Mouse (Mus musculus) CH12.LX (cell line): ENCODE results near the gene Ano1. TPM values are rescaled to one million over a fixed set of nuclear protein-coding genes. Genes with fewer than 3 reads are reported as not detected.

Experiments
- DNase-seq: peaks from one replicate; pipeline ENCODE4 v3.0.0-alpha.2; 2013; ENCODE audit errors: extremely low read depth
- H3K27ac ChIP-seq: 2 replicates; pipeline ENCODE4 v1.5.1; 2012; ENCODE audit warnings: low read depth, mild to moderate bottlenecking, control low read depth, moderate library complexity; ENCODE audit not compliant: insufficient read depth
- H3K27me3 ChIP-seq: replicated peaks from 2 replicates; pipeline ENCODE3; 2012; ENCODE audit warnings: inconsistent platforms
- H3K36me3 ChIP-seq, 2 experiments: replicated peaks in 1 of 2; 2 replicates each; pipeline versions ENCODE3 to v1.6.1; 2012; ENCODE audit warnings: inconsistent platforms in 1 of 2, low read length in 1 of 2, mild to moderate bottlenecking in 1 of 2, mixed read lengths in 1 of 2, moderate library complexity in 1 of 2; ENCODE audit not compliant: control insufficient read depth in 1 of 2, insufficient read depth in 1 of 2
- H3K4me1 ChIP-seq, 2 experiments: 2 replicates each; pipeline ENCODE4 v1.6.1; 2012; ENCODE audit warnings: inconsistent platforms in 1 of 2, moderate library complexity in 1 of 2; ENCODE audit not compliant: insufficient read depth in 2 of 2, control insufficient read depth in 1 of 2
- H3K4me2 ChIP-seq: 2 replicates; pipeline ENCODE4 v1.6.1; 2012; ENCODE audit warnings: low read depth, mild to moderate bottlenecking, control low read depth; ENCODE audit not compliant: poor library complexity, insufficient read depth, severe bottlenecking
- H3K4me3 ChIP-seq, 3 experiments: fragments of 150-350 bp in 1 of 3; sonication (generic) in 1 of 3; replicated peaks in 1 of 3; 2 replicates each; pipeline versions ENCODE3 to v1.5.1; 2011 to 2012; ENCODE audit warnings: low read depth in 2 of 3, low read length in 2 of 3, mild to moderate bottlenecking in 2 of 3, moderate library complexity in 2 of 3, control low read depth in 1 of 3, improper control_type of control experiment in 1 of 3, inconsistent platforms in 1 of 3, mixed read lengths in 1 of 3; ENCODE audit not compliant: poor library complexity in 1 of 3
- H3K79me2 ChIP-seq: replicated peaks from 2 replicates; pipeline ENCODE4 v1.6.1; 2012; ENCODE audit warnings: mild to moderate bottlenecking, moderate library complexity; ENCODE audit not compliant: control insufficient read depth, poor library complexity, insufficient read depth, severe bottlenecking; ENCODE audit errors: extremely low read depth
- H3K9ac ChIP-seq: 2 replicates; pipeline ENCODE4 v1.6.1; 2012; ENCODE audit warnings: low read depth, mild to moderate bottlenecking, control low read depth, moderate library complexity; ENCODE audit not compliant: insufficient read depth
- H3K9me3 ChIP-seq: replicated peaks from 2 replicates; pipeline ENCODE3; 2012; ENCODE audit warnings: low read length, inconsistent platforms, mixed read lengths
- BHLHE40 ChIP-seq: IDR thresholded peaks from 2 replicates; pipeline ENCODE4 v1.6.1; 2011; ENCODE audit warnings: mild to moderate bottlenecking, low read depth, low read length, improper control_type of control experiment
- CHD2 ChIP-seq: IDR thresholded peaks from 2 replicates; pipeline ENCODE4 v1.6.1; 2011; ENCODE audit warnings: low read length, improper control_type of control experiment
- E2F4 ChIP-seq: IDR thresholded peaks from 2 replicates; pipeline ENCODE4 v1.6.1; 2011; ENCODE audit warnings: low read depth, low read length, improper control_type of control experiment; ENCODE audit not compliant: insufficient replicate concordance
- ETS1 ChIP-seq: conservative IDR thresholded peaks from 2 replicates; pipeline ENCODE4 v1.6.1; 2012; ENCODE audit warnings: low read depth, mild to moderate bottlenecking, inconsistent platforms, low read length, improper control_type of control experiment, moderate library complexity
- HCFC1 ChIP-seq: IDR thresholded peaks from 2 replicates; pipeline ENCODE4 v1.6.1; 2012; ENCODE audit warnings: low read depth, mild to moderate bottlenecking, inconsistent platforms, low read length, improper control_type of control experiment
- IRF4 ChIP-seq: IDR thresholded peaks from 2 replicates; pipeline ENCODE4 v1.6.1; 2014; ENCODE audit warnings: low read depth, mild to moderate bottlenecking, inconsistent platforms, low read length, improper control_type of control experiment
- JUN ChIP-seq: IDR thresholded peaks from 2 replicates; pipeline ENCODE4 v1.6.1; 2011; ENCODE audit warnings: low read depth, mild to moderate bottlenecking, low read length, improper control_type of control experiment, moderate library complexity; ENCODE audit not compliant: insufficient read depth
- KAT2A ChIP-seq: IDR thresholded peaks from 2 replicates; pipeline ENCODE4 v1.6.1; 2012; ENCODE audit warnings: low read length, improper control_type of control experiment, inconsistent platforms; ENCODE audit not compliant: insufficient replicate concordance
- POLR2A ChIP-seq: IDR thresholded peaks from 2 replicates; pipeline ENCODE4 v1.6.1; 2011; ENCODE audit warnings: low read depth, mild to moderate bottlenecking, improper control_type of control experiment, low read length
- RAD21 ChIP-seq: IDR thresholded peaks from 2 replicates; pipeline ENCODE4 v1.6.1; 2011; ENCODE audit warnings: low read depth, mild to moderate bottlenecking, low read length, improper control_type of control experiment, moderate library complexity
- SIN3A ChIP-seq: IDR thresholded peaks from 2 replicates; pipeline ENCODE4 v1.6.1; 2012; ENCODE audit warnings: low read length, improper control_type of control experiment, inconsistent platforms
- SMC3 ChIP-seq: IDR thresholded peaks from 2 replicates; pipeline ENCODE4 v1.6.1; 2011; ENCODE audit warnings: low read depth, low read length, improper control_type of control experiment
- TCF12 ChIP-seq: IDR thresholded peaks from 2 replicates; pipeline ENCODE4 v1.6.1; 2014; ENCODE audit warnings: low read depth, mild to moderate bottlenecking, inconsistent platforms, low read length, improper control_type of control experiment
- USF2 ChIP-seq: conservative IDR thresholded peaks from 2 replicates; pipeline ENCODE4 v1.6.1; 2011; ENCODE audit warnings: low read depth, low read length, improper control_type of control experiment
- ZC3H11A ChIP-seq: IDR thresholded peaks from 2 replicates; pipeline ENCODE4 v1.6.1; 2012; ENCODE audit warnings: low read depth, mild to moderate bottlenecking, inconsistent platforms, low read length, improper control_type of control experiment
- ZNF384 ChIP-seq: IDR thresholded peaks from 2 replicates; pipeline ENCODE4 v1.6.1; 2012; ENCODE audit warnings: low read depth, low read length, improper control_type of control experiment, inconsistent platforms
- dilution Hi-C: fragments of 300-500 bp; cut with MboI; formaldehyde crosslinking; loops from 2 replicates; pipeline ENCODE4 v1.14.3; 2020; ENCODE audit warnings: low sequenced_read_pairs; ENCODE audit not compliant: extremely low pct_unique_long_range_greater_than_20kb, extremely low pct_ligation_motif_present
- in situ Hi-C: fragments of 300-500 bp; cut with MboI; formaldehyde crosslinking; loops from 3 replicates; pipeline ENCODE4 v1.14.3; 2019; ENCODE audit warnings: low sequenced_read_pairs, low pct_ligation_motif_present, low pct_unique_long_range_greater_than_20kb, mixed read lengths
- polyA plus RNA-seq: library from polyadenylated mRNA; unstranded; fragments of >175 nt; gene quantifications from 2 replicates; pipeline ENCODE4 v1.2.1, GENCODE M21; 2012; ENCODE audit warnings: low read depth; ENCODE audit not compliant: insufficient read length
- total RNA-seq, 2 experiments: library from RNA; depleted of rRNA; stranded (reverse); fragments of 300-350 nt in 1 of 2; fragments of >200 nt in 1 of 2; gene quantifications; 2 replicates each; pipeline ENCODE4 v1.2.3; 2012 to 2014

Ano1 gene
- total and polyA plus RNA-seq, 3 experiments = not detected

GRCm38 (mm10) chr7:144760228-144760627 is 8.5 kb upstream of the Ano1 start:
- H3K4me1 ChIP-seq = no peaks in the 10 kb centered on the region
- H3K36me3 ChIP-seq = no peaks in the 10 kb centered on the region
- no peak for DNase-seq
- no peaks in the 10 kb centered on the region for H3K79me2 ChIP-seq
- H3K4me3 ChIP-seq = no peak overlapping the region
- H3K9me3 ChIP-seq = peaks cover 3% of the 10 kb centered on the region
- H3K4me2 ChIP-seq = no peak overlapping the region
- dilution Hi-C loops (no loop called here), in situ Hi-C loops (no loop called here)
- no peak overlapping the region for H3K9ac ChIP-seq
- TF ChIP-seq USF2 (no peak), SMC3 (no peak), BHLHE40 (no peak), CHD2 (no peak), RAD21 (no peak), TCF12 (no peak), HCFC1 (no peak), ETS1 (no peak), E2F4 (no peak), JUN (no peak), ZC3H11A (no peak), ZNF384 (no peak), IRF4 (no peak), POLR2A (no peak), SIN3A (no peak)
- H3K27me3 ChIP-seq = peaks cover 88% of the 10 kb centered on the region
- H3K27ac ChIP-seq = no peak overlapping the region

- H3K9me3 ChIP-seq = peaks cover 2% of the 10 kb centered on the region
- H3K27ac ChIP-seq = no peak overlapping the region
- TF ChIP-seq RAD21 (no peak), KAT2A (no peak), BHLHE40 (no peak), CHD2 (no peak), ZNF384 (no peak)
- no peak overlapping the region for H3K9ac ChIP-seq
- H3K4me2 ChIP-seq = no peak overlapping the region
- no peaks in the 10 kb centered on the region for H3K36me3 ChIP-seq
- H3K4me3 ChIP-seq = no peak overlapping the region
- peaks cover 88% of the 10 kb centered on the region for H3K27me3 ChIP-seq
- H3K4me1 ChIP-seq = no peaks in the 10 kb centered on the region
- in situ Hi-C loops = no loop called here
- dilution Hi-C loops = no loop called here
- no peaks in the 10 kb centered on the region for H3K79me2 ChIP-seq
- DNase-seq = no peak
These were observed 7.7 kb upstream of the Ano1 start for GRCm38 (mm10) chr7:144759455-144759854.
